Mouse (Mus musculus) ES-Bruce4 (cell line): ENCODE measurements around the gene Scaf1.

ENCODE experiments used
- CTCF ChIP-seq: IDR thresholded peaks from one replicate; pipeline ENCODE4 v1.8.1; 2011; ENCODE audit warnings: low read depth, low read length
- POLR2A ChIP-seq: IDR thresholded peaks from one replicate; pipeline ENCODE4 v1.8.1; 2011; ENCODE audit warnings: low read length; ENCODE audit not compliant: insufficient read depth

- TF ChIP-seq CTCF (no peak), POLR2A (no peak)
Measured at GRCm38 (mm10) chr7:45030857-45031256, 14.7 kb upstream of the Scaf1 start.
